In genomic region chr5:24392724-24393123, GRCm38 (mm10) we compare ENCODE assay signal across 16 mouse cellular contexts. TPM values are rescaled to one million over a fixed set of nuclear protein-coding genes. Genes with fewer than 3 reads are reported as not detected.
DNase-seq lines count a peak whose midpoint lies in the region; ATAC-seq and TF ChIP-seq lines count a peak whose summit lies in the region.
"Had no signal": no experiment of that assay in that cellular context is flagged by ENCODE, and none has a peak within 500 bp of the region (broad histone marks: within the 10 kb centered on the region; RNA-seq: fewer than 3 reads in every experiment).

No protein-coding gene starts in this region.

- WGBS in stomach, embryonic 16.5 days = 68% methylated on average over 7 of the region's 7 CpGs

- no peak for TF ChIP-seq POLR2A in testis, adult 2 months (IDR thresholded peaks at IDR 0.05; ENCODE audit: control insufficient read depth, low read depth, low read length)

- ATAC-seq in stomach, embryonic 16.5 days (ENCODE audit: insufficient read depth, low FRiP score) = no peak
- ATAC-seq: forebrain, embryonic 16.5 days had no signal

- intact Hi-C loops in gastrocnemius, adult 2 months (cut with DNase I) = no loop called here

- peaks cover 19% of the 10 kb centered on the region for H3K4me1 ChIP-seq in testis, adult 2 months (ENCODE audit: control insufficient read depth, insufficient read depth, low read length)
- H3K4me1 ChIP-seq in stomach, embryonic 16.5 days (ENCODE audit: control insufficient read depth, insufficient read depth, low read length) = peaks cover 19% of the 10 kb centered on the region

- no peaks in the 10 kb centered on the region for H3K27me3 ChIP-seq in testis, adult 2 months (ENCODE audit: control insufficient read depth, insufficient read depth, low read length)
- peaks cover 6% of the 10 kb centered on the region; the same call in 1 of the 2 replicates for H3K27me3 ChIP-seq in stomach, embryonic 16.5 days (ENCODE audit: control insufficient read depth, insufficient read depth, low read length)

- H3K36me3 ChIP-seq in testis, adult 2 months (ENCODE audit: control insufficient read depth, insufficient read depth, low read length) = no peaks in the 10 kb centered on the region
- no peaks in the 10 kb centered on the region for H3K36me3 ChIP-seq in stomach, embryonic 16.5 days (ENCODE audit: control insufficient read depth, insufficient read depth, low read length)
- H3K36me3 ChIP-seq: embryonic facial prominence, embryonic 15.5 days; midbrain, embryonic 12.5 days had no signal

- no peaks in the 10 kb centered on the region for H3K9me3 ChIP-seq in stomach, embryonic 16.5 days (replicated peaks; ENCODE audit: control insufficient read depth, low read length)
- H3K9me3 ChIP-seq: embryonic facial prominence, embryonic 15.5 days; midbrain, embryonic 12.5 days had no signal

- H3K4me3 ChIP-seq in gastrocnemius, adult 2 months = no peak overlapping the region
- no peak overlapping the region for H3K4me3 ChIP-seq in testis, adult 2 months (ENCODE audit: control insufficient read depth, low read depth, low read length)
- no peak overlapping the region for H3K4me3 ChIP-seq in stomach, embryonic 16.5 days (replicated peaks; ENCODE audit: low read length)
- H3K4me3 ChIP-seq: embryonic facial prominence, embryonic 15.5 days; midbrain, embryonic 12.5 days had no signal

- no peak for TF ChIP-seq CTCF in gastrocnemius, adult 2 months (IDR thresholded peaks at IDR 0.05)
- TF ChIP-seq CTCF in testis, adult 2 months (IDR thresholded peaks at IDR 0.05; ENCODE audit: control insufficient read depth, insufficient read depth, insufficient replicate concordance, low read depth, low read length) = 0 out of 2 replicates have a peak, but pooled peaks have one; percentile 6

- no peak for DNase-seq in gastrocnemius, adult 2 months
- DNase-seq in gastrocnemius, adult 8-10 months (ENCODE audit: low spot score in 2 of 2) = no peak
- DNase-seq in testis, postnatal 14 days (ENCODE audit: low spot score) = no peak
- DNase-seq in NIH3T3 (ENCODE audit: low read depth) = peak; percentile 50
- DNase-seq in lung, adult 18-20 months = no peak
- no peak for DNase-seq in cerebellum, postnatal 25 days

- H3K9ac ChIP-seq in stomach, embryonic 16.5 days (ENCODE audit: low read length) = no peak overlapping the region
- H3K9ac ChIP-seq: embryonic facial prominence, embryonic 15.5 days; midbrain, embryonic 12.5 days had no signal

- peak overlapping the region; percentile 98 for H3K27ac ChIP-seq in gastrocnemius, adult 2 months
- no peak overlapping the region for H3K27ac ChIP-seq in testis, adult 2 months (ENCODE audit: control insufficient read depth, insufficient read depth, low read depth, low read length)
- H3K27ac ChIP-seq in stomach, embryonic 16.5 days (ENCODE audit: low read length) = peak overlapping the region; percentile 67
- H3K27ac ChIP-seq: embryonic facial prominence, embryonic 15.5 days; kidney, postnatal 0 days; midbrain, embryonic 12.5 days had no signal

- no peak overlapping the region for H3K4me2 ChIP-seq in stomach, embryonic 16.5 days (ENCODE audit: low read depth, low read length)
- H3K4me2 ChIP-seq: embryonic facial prominence, embryonic 15.5 days; midbrain, embryonic 12.5 days had no signal

RNA-seq across cellular contexts. Expression of gene Abcb8, which starts 0.7 kb away (rescaled TPM):
- total RNA-seq in gastrocnemius, adult 2 months (2021) = 10 to 100 TPM; 37.0 to 39.8 TPM
- 10 to 100 TPM; 34.7 to 40.0 (median 38.8) TPM for total RNA-seq in gastrocnemius, adult 8-10 months (2022)
- polyA plus RNA-seq in testis, adult 2 months (2012; rRNA removed) = 28.1 and 30.2 TPM in 2 replicates
- polyA plus RNA-seq in stomach, embryonic 16.5 days (2015; fragmentation: Nextera tagmentation; extraction: Ambion mirVana) = 48.4 and 61.7 TPM in 2 replicates

RNA-seq across cellular contexts. Expression of gene Atg9b, which starts 0.8 kb away (rescaled TPM):
- under 1 TPM in 1 of 2 experiments, not detected in 1; 0.06 TPM for total RNA-seq in gastrocnemius, adult 2 months (2021)
- total RNA-seq in gastrocnemius, adult 8-10 months (2022) = under 1 TPM in 1 of 4 experiments, not detected in 3; 0.22 TPM
- polyA plus RNA-seq in testis, adult 2 months (2012; rRNA removed) = 1.1 and 1.3 TPM in 2 replicates
- 4.2 and 5.9 TPM in 2 replicates for polyA plus RNA-seq in stomach, embryonic 16.5 days (2015; fragmentation: Nextera tagmentation; extraction: Ambion mirVana)

RNA-seq across cellular contexts. Expression of gene Asic3, which starts 20.5 kb away (rescaled TPM):
- under 1 TPM; 0.47 to 0.54 TPM for total RNA-seq in gastrocnemius, adult 2 months (2021)
- under 1 TPM in 1 of 4 experiments, not detected in 3; 0.34 TPM for total RNA-seq in gastrocnemius, adult 8-10 months (2022)
- polyA plus RNA-seq in testis, adult 2 months (2012; rRNA removed) = 1.1 and 1.7 TPM in 2 replicates
- polyA plus RNA-seq in stomach, embryonic 16.5 days (2015; fragmentation: Nextera tagmentation; extraction: Ambion mirVana) = 0.23 and 0.52 TPM in 2 replicates
- total RNA-seq: layer of hippocampus, postnatal 10 days; left cerebral cortex, postnatal 14 days; liver, adult 2 months had no signal
- polyA plus RNA-seq: heart, embryonic 14.5 days had no signal

RNA-seq across cellular contexts. Expression of gene Nos3, which starts 28.1 kb away (rescaled TPM):
- total RNA-seq in gastrocnemius, adult 2 months (2021) = 1 to 10 TPM; 5.0 to 7.1 TPM
- 1 to 10 TPM; 3.2 to 5.8 (median 4.0) TPM for total RNA-seq in gastrocnemius, adult 8-10 months (2022)
- 1.9 and 2.2 TPM in 2 replicates for polyA plus RNA-seq in testis, adult 2 months (2012; rRNA removed)
- polyA plus RNA-seq in stomach, embryonic 16.5 days (2015; fragmentation: Nextera tagmentation; extraction: Ambion mirVana) = 6.5 and 7.3 TPM in 2 replicates

RNA-seq across cellular contexts. Expression of gene Cdk5, which starts 30.6 kb away (rescaled TPM):
- 10 to 100 TPM; 10.6 to 11.8 TPM for total RNA-seq in gastrocnemius, adult 2 months (2021)
- total RNA-seq in gastrocnemius, adult 8-10 months (2022) = 10 to 100 TPM in 3 of 4 experiments, 1 to 10 TPM in 1; 9.3 to 12.6 (median 10.7) TPM
- 40.6 and 52.3 TPM in 2 replicates for polyA plus RNA-seq in testis, adult 2 months (2012; rRNA removed)
- polyA plus RNA-seq in stomach, embryonic 16.5 days (2015; fragmentation: Nextera tagmentation; extraction: Ambion mirVana) = 44.9 TPM in 2 replicates
